Mouse (Mus musculus) layer of hippocampus, adult 9-10 months (tissue): ENCODE measurements at regions not wholly inside any gene's neighbourhood (a gene's known extent, or its start where the extent isn't known, plus 50 kb on each side); places are given as distances from the start of the nearest gene placed in this dataset.

ENCODE experiments used
- DNase-seq: peaks from one replicate; pipeline ENCODE4 v3.0.0; 2022; ENCODE audit warnings: low spot score

DNA sequence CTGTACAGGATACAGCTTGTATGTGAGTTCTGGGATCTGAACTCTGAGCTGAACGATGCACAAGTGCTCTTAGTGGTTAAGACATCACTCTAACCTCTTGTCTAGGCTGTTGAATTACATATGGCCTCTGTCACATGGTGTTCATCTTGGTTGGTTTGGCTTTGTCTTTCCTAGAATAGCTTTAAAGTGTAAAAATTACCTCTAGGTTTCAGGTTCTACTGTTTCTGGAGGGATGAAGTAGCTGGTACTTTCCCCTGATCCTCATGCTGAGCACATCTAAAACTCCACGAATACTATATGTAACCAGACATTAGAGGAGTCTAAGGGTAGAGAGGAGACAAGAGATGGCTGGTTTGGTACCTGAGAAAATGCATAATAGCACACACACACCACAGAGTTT, 271.1 kb upstream of the Hs6st1 start:
- no peak for DNase-seq

DNA sequence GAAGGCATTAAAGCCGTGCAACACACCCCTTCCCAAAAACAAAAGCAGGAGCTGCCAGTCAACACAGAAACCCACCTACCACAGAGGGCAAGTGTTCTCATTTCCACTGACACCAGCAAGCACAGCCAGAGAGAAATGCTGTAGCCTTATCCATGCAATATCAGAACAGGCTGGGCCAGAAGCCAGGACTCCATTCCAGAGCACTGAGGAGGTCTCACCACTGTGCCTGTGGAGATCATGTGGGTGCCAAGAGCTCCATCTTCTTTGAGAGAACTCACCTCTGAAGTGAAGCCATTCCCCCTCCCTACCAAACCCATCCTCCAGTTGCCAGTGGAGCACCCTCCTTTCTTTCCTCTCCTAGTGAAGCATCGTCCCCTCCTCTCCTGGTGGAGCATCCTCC, 270.7 kb upstream of the Hs6st1 start:
- no peak for DNase-seq

DNA sequence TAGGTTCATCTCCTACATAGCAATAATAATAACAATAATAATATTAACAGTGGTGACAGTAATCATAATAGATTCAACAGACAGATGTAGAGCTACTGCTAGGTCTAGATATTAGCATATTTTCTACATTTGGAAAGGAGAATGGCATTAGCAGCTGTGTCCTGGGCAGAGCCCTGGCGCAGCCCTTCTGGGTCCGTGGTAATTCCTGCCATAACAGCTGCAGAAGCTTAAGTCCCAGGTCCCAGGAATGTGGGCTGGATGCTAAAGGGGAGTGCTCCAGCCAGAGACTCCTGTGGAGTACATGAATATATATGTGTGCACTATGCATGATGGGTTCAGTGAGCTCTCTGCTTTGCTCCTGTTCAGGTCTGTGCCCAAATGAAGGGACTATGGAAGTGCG, 262.7 kb upstream of the Hs6st1 start:
- no peak for DNase-seq

- no peak for DNase-seq
These were observed 261.9 kb upstream of the Hs6st1 start for GRCm38 (mm10) chr1:35806329-35806728.

GRCm38 (mm10) chr1:35806731-35807130, 261.5 kb upstream of the Hs6st1 start:
- no peak for DNase-seq

- DNase-seq, result no peak
These were observed 259.3 kb upstream of the Hs6st1 start for GRCm38 (mm10) chr1:35808894-35809293.

- DNase-seq, result no peak
These were observed 258.9 kb upstream of the Hs6st1 start for GRCm38 (mm10) chr1:35809341-35809740.

- DNase-seq, result no peak
These were observed 257.4 kb upstream of the Hs6st1 start for GRCm38 (mm10) chr1:35810571-35811342.

GRCm38 (mm10) chr1:35811380-35811779, 256.8 kb upstream of the Hs6st1 start:
- DNase-seq, result no peak

DNA sequence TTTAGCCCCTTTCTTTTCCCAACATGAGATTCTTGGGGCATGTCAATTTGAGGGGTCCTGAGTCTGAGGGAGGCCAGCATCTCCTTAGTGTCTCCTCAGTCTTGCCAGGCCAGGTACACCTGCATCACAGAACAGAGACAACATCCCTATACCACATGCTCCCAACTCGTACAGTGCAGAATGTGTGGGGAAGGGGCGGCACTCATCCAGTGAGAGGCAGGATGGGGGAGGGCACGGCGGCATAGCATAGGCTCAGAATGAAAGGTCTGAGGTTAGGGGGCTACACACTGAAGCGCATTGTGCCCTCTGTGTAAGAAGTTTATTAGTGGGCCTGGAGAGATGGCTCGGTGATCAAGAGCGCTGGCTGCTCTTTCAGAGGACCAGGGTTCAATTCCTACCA, 256.4 kb upstream of the Hs6st1 start:
- DNase-seq, result no peak

DNA sequence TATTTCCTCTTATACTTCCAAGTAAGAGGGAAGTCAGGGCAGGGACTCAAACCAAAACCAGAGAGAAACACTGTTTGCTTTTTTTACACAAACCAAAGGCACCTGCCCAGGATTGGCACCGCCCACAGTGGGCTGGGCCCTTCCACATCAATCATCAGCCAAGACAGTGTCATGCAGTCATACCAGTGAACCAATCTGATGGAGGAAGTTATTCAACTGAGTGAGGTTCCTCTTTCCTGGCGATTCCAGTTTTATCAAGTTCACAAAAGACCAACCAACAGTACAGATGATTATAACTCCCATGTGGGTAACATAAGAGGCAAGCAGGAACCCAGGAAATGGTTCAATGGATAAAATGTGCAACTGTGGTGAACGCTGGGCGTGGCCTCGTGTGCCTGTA, 254.6 kb upstream of the Hs6st1 start:
- DNase-seq, result no peak

DNA sequence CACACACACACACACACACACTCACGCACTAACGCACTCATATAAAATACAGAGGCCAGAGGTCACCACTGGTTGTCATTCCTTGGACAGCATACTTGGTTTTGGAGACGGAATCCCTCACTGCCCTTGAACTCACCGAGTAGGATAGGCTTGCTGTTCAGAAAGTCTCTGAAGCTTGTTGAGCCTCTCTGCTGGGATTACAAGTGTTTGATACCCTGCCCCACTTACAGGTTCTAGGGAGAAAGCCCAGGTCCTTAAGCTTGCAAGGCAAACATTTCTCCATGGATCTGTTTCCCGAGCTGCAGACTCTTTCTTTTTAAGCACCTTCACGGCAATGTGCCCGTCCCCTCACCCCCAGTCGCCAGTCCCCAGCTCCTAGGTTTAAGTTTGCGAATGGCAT, 254.0 kb upstream of the Hs6st1 start:
- DNase-seq, result no peak

- DNase-seq, result no peak
These were observed 253.4 kb upstream of the Hs6st1 start for GRCm38 (mm10) chr1:35814751-35815150.

GRCm38 (mm10) chr1:35821791-35822190, 246.4 kb upstream of the Hs6st1 start:
- DNase-seq, result no peak

DNA sequence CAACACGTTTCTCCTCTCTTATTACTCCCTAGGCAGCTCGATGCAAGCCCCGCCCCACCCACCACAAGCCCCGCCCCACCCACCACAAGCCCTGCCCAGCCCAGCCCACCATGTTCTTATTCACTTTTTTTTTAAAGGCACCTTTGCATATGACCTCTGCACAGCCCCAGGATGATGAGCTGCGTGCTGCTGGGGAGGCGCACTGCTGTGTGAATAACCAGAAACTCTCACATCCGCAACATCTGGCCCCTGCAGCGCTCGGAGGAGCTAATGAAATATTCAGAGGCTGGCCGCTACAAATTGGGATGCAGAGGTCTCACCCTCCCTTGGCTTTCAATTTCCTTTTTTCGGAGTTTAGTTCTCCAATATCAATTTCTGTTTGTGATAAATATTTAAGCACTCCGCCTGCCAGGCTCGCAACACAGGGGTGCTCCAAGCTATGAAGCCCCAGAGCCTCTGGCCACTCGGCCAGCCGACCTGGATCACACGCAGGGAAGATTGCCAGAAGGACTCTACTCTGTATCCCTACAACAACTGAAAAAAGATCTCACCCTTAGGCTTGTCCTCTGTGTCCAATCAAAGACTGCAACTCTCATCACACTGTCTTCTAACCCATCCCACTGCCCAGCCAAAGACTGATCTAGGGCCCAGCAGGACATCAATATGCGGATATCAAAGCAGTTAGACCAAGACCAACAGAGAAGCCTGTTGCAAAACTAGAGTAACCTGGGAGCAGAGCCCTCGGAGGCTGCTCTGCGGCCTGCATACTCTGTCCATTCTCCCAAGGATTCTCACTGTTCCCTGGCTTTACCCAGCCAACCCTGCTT, 245.6 kb upstream of the Hs6st1 start:
- DNase-seq, result no peak

GRCm38 (mm10) chr1:35823496-35823895, 244.7 kb upstream of the Hs6st1 start:
- DNase-seq, result no peak

DNA sequence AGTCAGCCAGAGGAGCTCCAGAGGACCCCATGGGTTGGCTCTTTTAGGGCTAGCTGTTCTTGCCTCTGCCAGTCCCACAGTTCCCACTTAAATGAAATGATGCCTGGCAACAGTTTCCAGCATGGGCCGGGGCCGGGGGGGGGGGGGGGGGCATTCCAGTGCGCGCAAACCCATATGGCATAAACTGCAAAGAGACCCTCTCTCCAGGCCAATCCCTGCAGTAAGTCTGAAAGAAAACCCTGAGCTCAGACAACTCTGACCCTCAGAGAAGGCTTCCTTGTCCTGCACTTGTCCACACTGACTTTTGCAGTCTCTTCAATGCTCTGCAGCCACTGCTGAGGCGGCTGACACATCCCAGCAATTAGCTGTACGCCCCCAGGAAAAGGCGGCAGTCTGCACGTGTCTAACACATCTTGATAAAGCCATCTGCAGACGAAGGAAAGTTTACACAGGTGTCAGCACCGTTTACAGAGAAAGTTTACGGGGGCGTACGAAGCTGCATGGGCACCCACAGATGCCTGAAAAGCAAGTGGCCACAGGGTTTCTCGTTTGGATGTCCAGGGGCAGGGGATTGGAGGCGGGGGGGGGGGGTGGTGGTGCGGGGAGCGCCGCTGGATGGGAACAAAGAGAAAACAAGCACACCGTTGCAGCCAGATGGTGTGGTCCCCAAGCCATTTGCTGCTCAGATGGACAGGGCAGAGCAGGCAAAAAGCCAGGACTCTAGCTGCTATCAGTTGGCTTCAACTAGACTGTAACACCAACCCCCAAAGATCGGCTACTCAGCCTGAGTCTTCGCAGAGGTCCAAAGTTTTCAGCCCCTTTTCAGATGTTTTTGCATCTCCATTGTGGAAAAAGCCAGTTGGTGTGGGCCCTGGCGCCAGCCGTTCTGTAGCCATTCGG, 244.0 kb upstream of the Hs6st1 start:
- no peak for DNase-seq

GRCm38 (mm10) chr1:35825531-35825966, 242.7 kb upstream of the Hs6st1 start:
- DNase-seq, result no peak

DNA sequence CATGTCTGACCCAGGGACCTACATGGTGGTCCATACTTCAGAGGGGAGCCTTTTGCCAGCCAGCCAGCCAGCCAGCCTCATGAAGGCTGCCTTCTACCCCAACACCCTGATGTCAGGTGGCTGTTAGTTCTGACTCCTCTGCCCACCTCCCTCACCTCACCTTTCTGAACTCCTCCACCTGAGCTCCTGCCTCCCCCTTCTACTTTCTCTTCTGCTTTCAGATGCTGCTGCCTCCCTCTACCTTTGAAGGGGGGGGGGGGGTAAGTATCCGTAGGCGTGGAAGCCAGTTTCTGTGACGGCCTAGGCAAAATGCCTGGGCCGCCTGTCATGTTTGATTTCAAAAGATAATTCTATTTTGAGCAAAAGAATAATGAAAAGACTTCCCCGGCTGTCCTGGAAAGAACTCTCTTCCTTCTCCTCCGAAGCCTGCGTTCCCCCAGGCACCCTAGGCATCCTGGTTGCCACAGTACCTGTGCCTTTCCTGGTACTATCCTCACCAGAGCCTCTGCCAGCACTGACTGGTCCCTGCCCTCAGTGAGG, 241.6 kb upstream of the Hs6st1 start:
- DNase-seq, result no peak

DNA sequence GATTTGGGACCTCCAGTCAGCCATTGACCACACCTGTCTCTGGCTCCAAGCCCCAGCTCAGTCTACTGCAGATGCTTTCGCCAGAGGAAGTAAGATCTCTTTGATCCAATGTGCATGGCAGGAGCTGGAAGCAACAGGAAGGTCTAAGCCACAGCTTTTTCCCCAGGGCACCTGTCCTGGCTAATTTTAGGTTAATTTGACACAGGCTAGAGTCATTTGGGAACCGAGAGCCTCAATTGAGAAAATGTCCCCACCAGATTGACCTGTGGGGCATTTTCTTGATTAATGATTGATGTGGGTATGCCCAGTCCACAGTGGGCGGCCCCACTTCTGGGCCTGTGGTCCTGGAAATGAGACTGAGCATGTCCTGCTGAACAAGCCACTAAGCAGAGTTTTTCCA, 240.7 kb upstream of the Hs6st1 start:
- DNase-seq, result no peak

DNA sequence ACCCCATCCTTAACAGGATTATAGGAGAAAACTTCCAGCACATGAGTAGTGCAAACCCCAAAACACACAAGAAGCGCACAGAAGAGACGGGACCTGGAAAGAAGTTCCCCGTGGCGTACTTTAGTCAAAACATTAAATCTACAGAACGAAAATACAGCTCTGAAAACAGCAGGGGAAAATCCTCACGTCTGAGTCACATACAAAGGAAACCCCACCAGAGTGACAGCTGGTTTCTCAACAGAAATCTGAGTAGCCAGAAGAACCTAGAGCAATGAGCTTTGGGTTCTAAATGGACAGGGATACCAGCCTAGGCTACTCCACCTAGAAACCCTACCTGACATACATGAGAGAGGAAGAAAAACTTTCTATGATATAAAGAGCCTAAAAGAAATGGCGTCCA, 234.0 kb upstream of the Hs6st1 start:
- no peak for DNase-seq

DNA sequence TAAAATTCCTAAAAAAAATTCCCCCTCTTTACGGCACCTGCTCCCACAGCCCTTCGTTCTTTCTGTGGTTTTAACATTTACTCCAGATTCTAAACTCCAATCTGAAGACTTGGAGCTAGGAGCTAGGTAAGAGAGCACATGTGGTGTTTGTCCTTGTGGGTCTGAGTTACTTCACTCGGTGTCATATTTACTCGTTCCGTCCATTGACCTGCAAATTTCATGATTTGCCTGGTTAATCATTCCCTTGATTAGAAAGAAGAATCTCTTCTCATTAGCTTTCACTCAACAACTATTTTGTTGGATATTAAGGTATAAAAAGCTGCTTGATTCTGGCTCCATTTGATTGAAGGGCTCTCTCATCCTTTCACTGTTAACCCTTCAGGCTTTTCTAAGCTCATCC, 231.6 kb upstream of the Hs6st1 start:
- no peak for DNase-seq
